Mouse (Mus musculus) neutrophil, adult 5-6 weeks (primary cell): ENCODE measurements around the gene Dram2. TPM values are rescaled to one million over a fixed set of nuclear protein-coding genes. Genes with fewer than 3 reads are reported as not detected.
"Not testable (repeated sequence)": the region's sequence is repeated elsewhere in the genome, so short reads cannot be mapped to it uniquely, and the experiment has no call there.

Source experiments
- ATAC-seq: fragments of 151-379, 151-347 bp; 2 replicates; pipeline ENCODE4 v1.8.0; 2017; ENCODE audit warnings: mild to moderate bottlenecking, moderate TSS enrichment; ENCODE audit not compliant: insufficient number of reproducible peaks, poor library complexity, low FRiP score, severe bottlenecking; ENCODE audit errors: extremely low read depth
- total RNA-seq: library from RNA; stranded (forward); fragments of 200-1000 nt; gene quantifications from 2 replicates; pipeline ENCODE4 v1.2.3, GENCODE M21; 2017

Dram2 gene
- total RNA-seq: 43.8 and 56.6 TPM in 2 replicates

GRCm38 (mm10) chr3:106547171-106547923, at the start of gene Dram2, which contains the start of gene Cept1:
Dram2 (plus strand) TSS chr3:106547798.
Cept1 (minus strand) TSS chr3:106547802.
- ATAC-seq: peak; percentile 97

GRCm38 (mm10) chr3:106500510-106500909, 47.1 kb upstream of the Dram2 start:
- no peak for ATAC-seq

DNA sequence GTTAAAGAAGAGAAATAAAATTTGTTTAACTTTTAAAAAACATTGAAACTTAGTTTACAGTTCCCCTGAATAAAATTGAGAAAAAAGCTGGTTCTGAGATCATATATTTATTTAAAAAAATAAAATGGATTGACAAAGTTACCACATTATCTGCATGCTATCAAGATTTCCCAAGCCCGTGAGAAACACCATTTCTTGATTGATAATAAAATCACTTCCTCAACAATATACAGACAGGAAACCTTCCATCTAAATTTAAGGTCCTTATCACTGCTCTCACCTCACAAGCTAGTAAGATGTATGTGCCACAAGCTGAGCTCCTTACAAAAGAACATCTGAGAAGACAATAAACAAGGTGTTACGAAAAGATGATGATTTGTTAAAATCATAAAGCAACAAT, 44.7 kb upstream of the Dram2 start:
- no peak for ATAC-seq

DNA sequence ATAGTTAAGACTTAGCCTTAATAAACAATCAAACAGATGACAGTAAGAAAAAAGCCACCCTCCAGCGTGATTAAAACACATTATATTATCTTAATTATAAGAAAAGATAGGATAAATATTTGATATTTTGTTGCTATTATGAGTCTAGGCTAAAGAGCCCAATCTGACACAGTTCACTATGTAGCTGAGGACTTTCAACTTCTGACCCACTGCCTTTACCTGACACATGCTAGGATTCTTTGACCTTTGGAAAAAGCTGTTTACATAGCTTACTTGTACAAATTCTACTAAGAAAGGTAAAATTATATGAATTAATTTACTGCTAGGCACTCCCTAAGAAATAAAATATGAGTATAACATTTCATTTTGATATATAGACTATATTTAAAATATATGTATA, 36.9 kb upstream of the Dram2 start:
- ATAC-seq: no peak

GRCm38 (mm10) chr3:106515016-106515415, 32.6 kb upstream of the Dram2 start:
- ATAC-seq: no peak

- no peak for ATAC-seq
Observed at GRCm38 (mm10) chr3:106522730-106523129, 24.9 kb upstream of the Dram2 start.

DNA sequence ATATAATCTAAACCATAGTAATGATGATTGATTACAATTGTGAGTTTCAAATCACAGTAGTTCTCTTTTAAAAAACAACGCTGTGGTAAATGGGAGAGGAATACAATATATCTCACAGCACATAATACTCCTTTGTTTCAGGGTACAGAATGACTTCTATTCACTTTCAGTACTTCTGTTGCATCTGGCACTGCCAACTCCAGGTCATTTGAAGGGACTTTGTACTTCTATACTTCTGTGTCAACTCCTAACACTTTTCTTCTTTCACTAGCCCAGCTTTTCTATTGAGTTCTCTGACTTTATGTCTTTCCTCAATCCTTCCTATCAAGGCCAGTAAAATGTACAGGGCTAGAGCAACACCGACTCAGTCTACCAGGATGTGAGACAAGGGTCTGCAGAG, 21.2 kb upstream of the Dram2 start:
- ATAC-seq: no peak

DNA sequence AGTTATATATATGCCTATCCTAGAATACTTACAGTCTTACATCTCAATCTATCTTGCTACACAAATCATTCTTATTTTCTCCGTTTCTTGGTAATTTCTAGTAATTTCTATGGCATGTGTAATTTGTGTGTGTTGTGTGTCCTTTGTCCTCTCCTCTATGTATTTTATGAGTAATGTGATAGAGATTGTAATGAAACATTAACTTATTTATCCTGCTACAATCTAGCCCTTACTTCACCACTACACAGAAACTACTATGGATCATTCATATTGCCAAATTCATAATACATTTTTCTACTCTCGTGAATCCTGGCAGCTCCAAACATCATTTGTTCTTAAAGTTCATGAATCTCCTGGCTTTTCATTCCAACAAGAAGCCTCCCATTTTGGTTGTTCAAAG, 19.6 kb upstream of the Dram2 start:
- ATAC-seq: no peak

GRCm38 (mm10) chr3:106533277-106533676, 14.3 kb upstream of the Dram2 start:
- no peak for ATAC-seq

GRCm38 (mm10) chr3:106544721-106545316, 2.8 kb upstream of the Dram2 start:
- no peak for ATAC-seq

DNA sequence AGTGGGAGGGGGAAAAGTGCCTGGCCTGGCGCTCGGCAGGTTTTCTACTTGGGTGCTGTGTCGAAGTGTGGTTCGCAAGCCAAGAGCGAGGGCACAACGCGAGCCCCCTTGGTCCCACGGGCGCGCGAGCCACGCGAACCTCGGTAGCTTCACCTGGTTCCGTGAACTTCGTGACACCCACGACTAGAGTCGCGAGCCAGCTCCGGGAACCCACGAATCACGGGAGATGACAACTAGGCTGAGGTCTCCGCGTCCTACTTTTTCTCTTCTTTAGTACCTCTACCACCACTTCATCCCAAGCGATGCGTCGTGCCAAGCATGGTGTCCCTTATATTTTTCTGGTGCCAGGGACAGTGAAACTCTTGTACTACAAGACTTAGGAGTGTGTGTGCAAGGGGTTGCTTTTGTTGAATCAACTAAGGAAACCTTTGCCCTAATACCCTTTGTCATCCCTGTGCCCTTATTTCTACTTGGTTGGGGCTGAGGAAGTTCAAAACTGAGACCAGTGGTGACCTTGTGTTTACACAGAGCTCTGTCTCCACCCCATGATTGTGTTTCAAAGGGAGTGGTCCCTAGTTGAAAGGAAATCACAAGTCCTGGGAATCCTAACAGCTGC, 434 bp downstream of the Dram2 start:
- no peak for ATAC-seq

DNA sequence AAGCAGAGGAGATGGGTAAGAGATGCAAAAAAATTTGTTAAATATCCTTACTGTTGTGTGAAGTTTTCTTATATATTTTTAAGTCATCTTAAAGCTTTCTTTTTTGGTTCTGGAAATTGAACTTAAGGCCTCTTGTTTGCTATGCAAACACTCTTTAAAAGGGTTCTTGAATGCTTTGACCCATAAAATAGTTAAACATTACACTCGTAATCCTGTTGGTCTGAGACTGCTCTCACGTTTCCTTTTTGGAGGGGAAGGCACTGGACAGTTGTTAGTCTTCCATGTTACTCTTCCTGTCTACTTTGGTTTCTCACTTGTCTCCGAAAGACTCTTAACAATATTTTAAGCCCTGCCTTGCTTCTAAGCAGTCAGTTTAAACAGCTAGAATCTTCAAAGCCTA, 1.4 kb downstream of the Dram2 start:
- ATAC-seq: no peak

- ATAC-seq: peak; percentile 71; the same call in 1 of the 2 replicates
Observed at GRCm38 (mm10) chr3:106553411-106553810, 5.8 kb downstream of the Dram2 start.

GRCm38 (mm10) chr3:106555743-106556250, 8.2 kb downstream of the Dram2 start:
- no peak for ATAC-seq

DNA sequence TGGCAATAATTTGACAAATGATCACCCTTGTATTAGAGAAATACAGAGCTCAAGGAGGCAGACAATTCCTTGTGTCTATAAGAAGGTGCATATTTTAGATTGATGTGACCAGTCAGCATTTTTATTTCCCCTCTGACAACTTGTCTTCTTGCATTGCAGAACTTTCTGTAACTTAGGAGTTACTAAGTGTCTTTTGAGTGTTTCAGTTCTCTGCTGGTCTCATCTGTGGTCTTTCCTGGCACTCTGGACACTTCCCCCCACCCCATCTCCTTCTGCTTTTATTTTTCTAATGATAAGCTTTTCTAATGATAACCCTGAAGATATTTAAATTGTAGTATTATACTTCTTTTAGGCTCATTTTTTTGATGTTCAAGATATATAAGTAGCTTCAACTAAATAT, 10.7 kb downstream of the Dram2 start:
- ATAC-seq: no peak

- ATAC-seq: no peak
Observed at GRCm38 (mm10) chr3:106565876-106566275, 18.3 kb downstream of the Dram2 start.

DNA sequence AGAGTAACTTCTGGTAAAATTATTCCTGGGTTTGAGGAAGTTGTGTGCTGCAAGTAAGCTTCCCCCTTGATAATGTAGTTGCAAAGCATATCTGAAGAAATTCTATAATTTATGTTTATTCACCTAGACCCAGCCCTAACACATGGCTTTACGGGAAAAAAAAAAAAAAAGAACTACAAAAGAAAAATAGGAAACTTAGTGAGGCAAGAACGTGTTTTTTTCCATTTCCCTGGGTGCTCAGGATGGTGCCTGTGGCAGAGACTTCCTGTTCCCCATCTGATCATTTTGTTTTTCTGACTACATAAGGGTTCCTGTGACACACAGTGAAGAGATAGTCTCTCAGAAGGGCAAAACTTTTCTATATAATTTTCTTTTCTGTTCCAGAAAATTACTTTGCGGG, 25.6 kb downstream of the Dram2 start:
- ATAC-seq: no peak

DNA sequence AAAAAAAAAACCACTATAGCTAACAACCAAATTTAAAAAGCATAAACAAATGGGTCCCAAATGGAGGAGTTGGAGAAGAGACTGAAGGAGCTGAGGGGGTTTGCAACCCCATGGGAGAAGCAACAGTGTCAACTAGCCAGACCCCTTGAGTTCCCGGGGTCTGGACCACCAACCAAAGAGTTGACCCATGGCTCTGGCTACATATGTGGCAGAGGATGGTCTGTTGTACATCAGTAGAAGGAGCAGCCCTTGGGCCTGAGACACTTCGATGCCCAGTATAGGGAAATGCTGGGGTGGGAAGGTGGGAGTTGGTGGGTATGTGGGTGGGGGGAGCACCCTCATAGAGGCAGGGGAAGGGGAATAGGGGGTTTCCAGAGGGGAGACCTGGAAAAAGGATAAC, 31.7 kb downstream of the Dram2 start:
- ATAC-seq: no peak

GRCm38 (mm10) chr3:106593631-106594030, 46.0 kb downstream of the Dram2 start:
- ATAC-seq: not testable (repeated sequence)

DNA sequence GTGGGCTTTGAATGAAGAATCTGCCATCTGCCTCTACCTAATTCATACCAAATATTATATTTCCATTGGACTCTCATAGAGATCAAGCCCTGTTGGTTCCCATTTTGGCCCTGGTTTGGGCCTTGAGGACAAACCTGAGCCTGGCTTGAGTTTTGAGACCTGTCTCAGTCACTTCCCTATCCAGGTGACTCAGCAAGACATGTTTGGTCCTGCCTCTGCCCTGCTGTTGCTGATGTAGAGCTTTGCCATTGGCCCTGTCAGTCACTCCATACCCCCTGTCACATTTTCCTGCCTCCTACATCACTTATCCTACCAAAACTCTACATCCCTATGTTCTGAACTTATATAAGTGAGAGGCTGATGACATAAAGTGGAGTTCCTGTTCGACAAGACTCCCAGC, 70.5 kb downstream of the Dram2 start:
- no peak for ATAC-seq
